Mouse (Mus musculus) liver, embryonic 14.5 days (tissue): ENCODE results near the gene Lbx1.

Experiments
- CTCF ChIP-seq: IDR thresholded peaks from 2 replicates; pipeline ENCODE4 v1.5.1; 2016; ENCODE audit warnings: antibody characterized with exemption, low read depth, control low read depth
- EP300 ChIP-seq: IDR thresholded peaks from 2 replicates; pipeline ENCODE4 v1.6.1; 2016; ENCODE audit warnings: antibody characterized with exemption, low read depth

GRCm38 (mm10) chr19:45223413-45224285 lies 12.0 kb downstream of the Lbx1 start:
- no peak for TF ChIP-seq CTCF
- TF ChIP-seq EP300 = no peak
